Mouse (Mus musculus) Muller cell, postnatal 12 days (primary cell): ENCODE results near the gene Gramd1b.

ENCODE experiments used
- DNase-seq: peaks from one replicate; pipeline ENCODE4 v3.0.0-alpha.2; 2015; ENCODE audit errors: inconsistent ontology term

Gramd1b gene

GRCm38 (mm10) chr9:40426282-40426964 lies 104.8 kb downstream of the Gramd1b start:
- DNase-seq, result no peak

- DNase-seq, result no peak
Observed at GRCm38 (mm10) chr9:40424874-40425273, 106.3 kb downstream of the Gramd1b start.

GRCm38 (mm10) chr9:40423427-40423867 lies 107.7 kb downstream of the Gramd1b start:
- no peak for DNase-seq

- no peak for DNase-seq
Observed at GRCm38 (mm10) chr9:40422368-40423057, 108.7 kb downstream of the Gramd1b start.

GRCm38 (mm10) chr9:40420652-40421335 lies 110.4 kb downstream of the Gramd1b start:
- no peak for DNase-seq

- no peak for DNase-seq
Observed at GRCm38 (mm10) chr9:40418803-40419202, 112.4 kb downstream of the Gramd1b start.

- no peak for DNase-seq
Observed at GRCm38 (mm10) chr9:40416150-40416549, 115.0 kb downstream of the Gramd1b start.

- peak; percentile 78 for DNase-seq
Observed at GRCm38 (mm10) chr9:40414904-40415766, 116.0 kb downstream of the Gramd1b start.

- peak; percentile 91 for DNase-seq
Observed at GRCm38 (mm10) chr9:40414498-40414903, 116.7 kb downstream of the Gramd1b start.

- no peak for DNase-seq
Observed at GRCm38 (mm10) chr9:40413601-40414000, 117.6 kb downstream of the Gramd1b start.

GRCm38 (mm10) chr9:40412931-40413330 lies 118.3 kb downstream of the Gramd1b start:
- no peak for DNase-seq

GRCm38 (mm10) chr9:40412246-40412645 lies 118.9 kb downstream of the Gramd1b start:
- DNase-seq, result no peak

GRCm38 (mm10) chr9:40410895-40411294 lies 120.3 kb downstream of the Gramd1b start:
- no peak for DNase-seq

- DNase-seq, result no peak
Observed at GRCm38 (mm10) chr9:40409071-40409470, 122.1 kb downstream of the Gramd1b start.

- DNase-seq, result no peak
Observed at GRCm38 (mm10) chr9:40408415-40408814, 122.8 kb downstream of the Gramd1b start.

GRCm38 (mm10) chr9:40407876-40408275 lies 123.3 kb downstream of the Gramd1b start:
- no peak for DNase-seq

GRCm38 (mm10) chr9:40405804-40406203 lies 125.4 kb downstream of the Gramd1b start:
- DNase-seq, result no peak

- no peak for DNase-seq
Observed at GRCm38 (mm10) chr9:40405263-40405662, 125.9 kb downstream of the Gramd1b start.

- DNase-seq, result no peak
Observed at GRCm38 (mm10) chr9:40404637-40405036, 126.5 kb downstream of the Gramd1b start.

GRCm38 (mm10) chr9:40403750-40404149 lies 127.4 kb downstream of the Gramd1b start:
- no peak for DNase-seq

- no peak for DNase-seq
Observed at GRCm38 (mm10) chr9:40401818-40402217, 129.4 kb downstream of the Gramd1b start.

- DNase-seq, result no peak
Observed at GRCm38 (mm10) chr9:40400854-40401253, 130.3 kb downstream of the Gramd1b start.
